Mouse (Mus musculus) hindbrain, embryonic 13.5 days (tissue): Measurements from ENCODE around the gene Trnau1ap. TPM values are rescaled to one million over a fixed set of nuclear protein-coding genes. Genes with fewer than 3 reads are reported as not detected.

Experiments used
- ATAC-seq: fragments of 200-750 bp; cut with Nextera tagmentation; 2 replicates; pipeline ENCODE4 v1.8.0; 2017; ENCODE audit warnings: moderate TSS enrichment; ENCODE audit not compliant: low FRiP score
- H3K27ac ChIP-seq: fragments of 300-500 bp; sonication (generic); 2 replicates; pipeline ENCODE4 v1.5.1; 2015; ENCODE audit warnings: inconsistent platforms, mild to moderate bottlenecking, moderate library complexity
- H3K27me3 ChIP-seq: fragments of 300-500 bp; sonication (generic); 2 replicates; pipeline ENCODE4 v1.6.1; 2015; ENCODE audit warnings: mild to moderate bottlenecking, inconsistent platforms
- H3K36me3 ChIP-seq: fragments of 300-500 bp; sonication (generic); 2 replicates; pipeline ENCODE4 v1.6.1; 2015; ENCODE audit warnings: mild to moderate bottlenecking, inconsistent platforms
- H3K4me1 ChIP-seq: fragments of 300-500 bp; sonication (generic); replicated peaks from 2 replicates; pipeline ENCODE4 v1.6.1; 2015; ENCODE audit warnings: inconsistent platforms
- H3K4me2 ChIP-seq: fragments of 300-500 bp; sonication (generic); 2 replicates; pipeline ENCODE4 v1.6.1; 2015; ENCODE audit warnings: inconsistent platforms, mild to moderate bottlenecking, moderate library complexity
- H3K4me3 ChIP-seq: fragments of 300-500 bp; sonication (generic); 2 replicates; pipeline ENCODE4 v1.5.1; 2015; ENCODE audit warnings: mild to moderate bottlenecking, inconsistent platforms
- H3K9ac ChIP-seq: fragments of 300-500 bp; sonication (generic); 2 replicates; pipeline ENCODE4 v1.6.1; 2015; ENCODE audit warnings: mild to moderate bottlenecking, inconsistent platforms
- H3K9me3 ChIP-seq: fragments of 300-500 bp; sonication (generic); 2 replicates; pipeline ENCODE4 v1.6.1; 2016; ENCODE audit warnings: inconsistent platforms
- WGBS: fragments of 180-500 bp; shearing (Covaris S2); methylation state at CpG from one replicate; pipeline ENCODE4 v1.1.7; 2015; 5-methylcytosine and 5-hydroxymethylcytosine counted together
- polyA plus RNA-seq: library from polyadenylated mRNA; unstranded; fragments of >200 nt; fragmentation: Nextera tagmentation; extraction: Ambion mirVana; gene quantifications from 2 replicates; pipeline ENCODE4 v1.2.1, GENCODE M21; 2015

Gene Trnau1ap
- 75.7 and 80.9 TPM in 2 replicates for polyA plus RNA-seq

- H3K4me2 ChIP-seq = peak within 1 kb of the TSS; percentile 76
- H3K27me3 ChIP-seq = no peaks in the 10 kb centered on the region
- H3K4me1 ChIP-seq = peaks cover 12% of the 10 kb centered on the region
- H3K27ac ChIP-seq = peak within 1 kb of the TSS; percentile 88
- WGBS = under 1% methylated on average over 52 of the region's 52 CpGs
- peaks cover 38% of the 10 kb centered on the region for H3K36me3 ChIP-seq
- H3K4me3 ChIP-seq = peak within 1 kb of the TSS; percentile 83
- peak within 1 kb of the TSS; percentile 94 for H3K9ac ChIP-seq
- ATAC-seq = peak; percentile 94
- no peaks in the 10 kb centered on the region for H3K9me3 ChIP-seq
Observed at GRCm38 (mm10) chr4:132329115-132329834, at the start of gene Trnau1ap. TSS of gene Trnau1ap (minus strand) at chr4:132329538.

DNA sequence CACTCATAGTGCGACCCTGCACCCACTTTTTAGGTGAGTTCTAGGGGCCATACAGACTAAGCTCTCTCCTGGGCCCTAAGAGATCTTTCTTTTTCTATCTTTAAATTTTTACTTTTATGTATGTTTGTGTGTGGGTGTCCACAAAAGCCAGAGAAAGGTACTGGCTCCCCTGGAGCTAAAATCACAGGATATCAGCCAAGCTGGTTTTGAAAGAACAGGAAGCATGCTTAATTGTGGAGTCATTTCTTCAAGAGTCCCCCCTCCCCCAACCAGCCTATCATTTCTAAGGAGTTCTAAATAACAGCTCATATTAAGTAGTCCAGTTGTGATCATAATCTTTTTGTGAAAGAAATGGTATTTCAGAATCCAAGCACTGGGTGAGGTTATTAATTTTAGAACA, 44.5 kb upstream of the Trnau1ap start:
- no peak overlapping the region for H3K4me3 ChIP-seq
- H3K9ac ChIP-seq = no peak overlapping the region
- H3K4me1 ChIP-seq = no peaks in the 10 kb centered on the region
- H3K9me3 ChIP-seq = no peaks in the 10 kb centered on the region
- H3K4me2 ChIP-seq = no peak overlapping the region
- no peak for ATAC-seq
- no peak overlapping the region for H3K27ac ChIP-seq
- H3K36me3 ChIP-seq = peaks cover 48% of the 10 kb centered on the region
- no peaks in the 10 kb centered on the region for H3K27me3 ChIP-seq
- WGBS = 100% methylated on average over 1 of the region's 1 CpGs

DNA sequence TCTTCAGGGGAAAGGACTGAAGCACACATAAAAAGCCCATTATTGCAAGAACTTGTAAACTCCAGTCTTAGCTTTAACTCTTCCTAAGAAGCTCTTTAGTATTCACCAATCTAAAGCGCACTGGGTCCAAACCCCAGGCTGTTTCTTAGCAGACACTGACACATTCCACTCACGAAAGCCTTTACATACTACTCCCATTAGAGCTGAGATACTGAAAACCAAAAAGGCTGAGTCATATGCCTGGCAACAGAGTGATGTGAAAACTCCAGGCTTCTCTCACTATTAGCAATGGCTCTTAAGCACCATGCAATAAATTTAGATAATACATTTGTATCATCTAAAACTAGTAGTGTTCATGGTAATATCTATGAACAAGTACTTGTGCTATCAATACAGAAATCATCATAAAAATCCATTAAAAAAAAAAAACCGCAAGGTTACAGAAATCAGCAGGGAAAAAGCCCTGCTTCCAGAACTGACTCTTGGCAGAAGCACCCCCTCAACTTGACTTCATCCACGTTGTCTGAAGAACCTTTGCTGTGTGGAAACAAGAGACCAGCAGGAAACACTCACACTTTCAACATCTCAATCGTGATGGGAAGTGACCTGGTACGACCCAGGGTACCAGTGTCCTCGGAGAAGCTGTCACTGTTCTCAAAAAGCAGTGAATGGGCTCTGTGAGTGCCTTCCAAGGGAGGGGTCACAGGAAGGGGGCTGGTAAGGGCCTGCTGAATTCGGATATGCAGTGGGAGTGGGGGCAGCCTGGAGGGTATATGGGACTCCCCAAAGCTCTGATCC, 40.8 kb upstream of the Trnau1ap start:
- Histone ChIP-seq H3K36me3 (peaks cover 66% of the 10 kb centered on the region), H3K9ac (no peak overlapping the region), H3K27me3 (no peaks in the 10 kb centered on the region), H3K9me3 (no peaks in the 10 kb centered on the region), H3K4me2 (no peak overlapping the region), H3K27ac (no peak overlapping the region), H3K4me1 (no peaks in the 10 kb centered on the region), H3K4me3 (no peak overlapping the region)
- ATAC-seq = no peak
- 75% methylated on average over 8 of the region's 8 CpGs for WGBS

GRCm38 (mm10) chr4:132367480-132368201, 38.3 kb upstream of the Trnau1ap start:
- no peak for ATAC-seq

GRCm38 (mm10) chr4:132365450-132366060, 36.2 kb upstream of the Trnau1ap start:
- ATAC-seq = no peak
- no peaks in the 10 kb centered on the region for H3K9me3 ChIP-seq
- no peaks in the 10 kb centered on the region for H3K4me1 ChIP-seq
- H3K27me3 ChIP-seq = no peaks in the 10 kb centered on the region
- H3K27ac ChIP-seq = no peak overlapping the region
- no peak overlapping the region for H3K9ac ChIP-seq
- 77% methylated on average over 13 of the region's 13 CpGs for WGBS
- H3K4me2 ChIP-seq = no peak overlapping the region
- H3K4me3 ChIP-seq = no peak overlapping the region
- peaks cover 84% of the 10 kb centered on the region for H3K36me3 ChIP-seq

More at GRCm38 (mm10) chr4:132367480-132368201, 38.3 kb upstream of the Trnau1ap start:
- no peak overlapping the region for H3K4me3 ChIP-seq
- H3K27me3 ChIP-seq = no peaks in the 10 kb centered on the region
- no peaks in the 10 kb centered on the region for H3K9me3 ChIP-seq
- peaks cover 81% of the 10 kb centered on the region for H3K36me3 ChIP-seq
- no peak overlapping the region for H3K4me2 ChIP-seq
- WGBS = 94% methylated on average over 18 of the region's 18 CpGs
- H3K4me1 ChIP-seq = no peaks in the 10 kb centered on the region
- no peak overlapping the region for H3K27ac ChIP-seq
- no peak overlapping the region for H3K9ac ChIP-seq

DNA sequence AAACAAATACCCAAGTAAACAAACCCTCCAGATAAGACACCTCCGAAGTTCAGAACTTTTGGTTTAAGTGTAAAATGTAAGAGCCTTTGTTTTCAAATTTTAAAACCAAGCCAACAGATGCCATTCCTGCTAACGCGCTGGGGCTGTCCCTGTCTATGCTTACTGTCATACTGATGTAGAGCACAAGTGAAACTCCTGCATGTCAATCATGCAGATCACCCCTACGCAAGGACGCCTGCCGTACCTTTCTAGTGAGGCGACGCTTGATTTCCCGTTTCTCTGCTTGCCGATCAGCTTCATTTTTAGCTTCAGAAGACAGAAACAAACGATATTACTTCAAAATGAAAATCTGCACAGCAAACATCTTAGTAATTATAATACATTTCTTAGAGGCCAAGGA, 34.1 kb upstream of the Trnau1ap start:
- 97% methylated on average over 11 of the region's 11 CpGs for WGBS
- Histone ChIP-seq H3K4me2 (no peak overlapping the region), H3K4me3 (no peak overlapping the region), H3K9ac (no peak overlapping the region), H3K36me3 (peaks cover 83% of the 10 kb centered on the region), H3K27me3 (no peaks in the 10 kb centered on the region), H3K27ac (no peak overlapping the region), H3K9me3 (no peaks in the 10 kb centered on the region), H3K4me1 (no peaks in the 10 kb centered on the region)
- no peak for ATAC-seq

DNA sequence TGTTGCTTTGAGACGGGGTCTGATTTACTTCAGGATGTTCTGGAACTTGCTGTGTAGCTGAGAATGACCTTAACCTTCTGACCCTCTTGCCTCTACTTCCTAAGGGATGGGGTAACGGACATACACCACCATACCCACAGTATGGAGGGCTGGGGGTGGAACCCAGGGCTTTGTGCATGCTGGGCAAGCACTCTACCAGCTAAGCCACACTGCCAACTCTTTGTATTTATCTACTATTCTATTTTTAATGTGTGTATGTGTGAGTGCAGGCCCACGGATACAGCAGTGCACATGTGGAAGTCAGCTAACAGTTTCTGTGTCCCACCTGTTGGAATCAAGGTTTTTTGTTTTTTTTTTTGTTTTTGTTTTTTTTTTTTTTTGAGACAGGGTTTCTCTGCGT, 30.2 kb upstream of the Trnau1ap start:
- no peak for ATAC-seq
- Histone ChIP-seq H3K9ac (no peak overlapping the region), H3K4me3 (no peak overlapping the region), H3K36me3 (peaks cover 64% of the 10 kb centered on the region), H3K4me2 (no peak overlapping the region), H3K27ac (no peak overlapping the region), H3K9me3 (no peaks in the 10 kb centered on the region), H3K4me1 (no peaks in the 10 kb centered on the region), H3K27me3 (no peaks in the 10 kb centered on the region)
- WGBS = 96% methylated on average over 4 of the region's 4 CpGs

- H3K9ac ChIP-seq = no peak overlapping the region
- no peaks in the 10 kb centered on the region for H3K9me3 ChIP-seq
- peaks cover 22% of the 10 kb centered on the region for H3K4me1 ChIP-seq
- ATAC-seq = no peak
- 39% methylated on average over 12 of the region's 12 CpGs for WGBS
- no peaks in the 10 kb centered on the region for H3K27me3 ChIP-seq
- H3K27ac ChIP-seq = no peak overlapping the region
- peaks cover 45% of the 10 kb centered on the region for H3K36me3 ChIP-seq
- H3K4me2 ChIP-seq = no peak overlapping the region
- H3K4me3 ChIP-seq = no peak overlapping the region
Observed at GRCm38 (mm10) chr4:132356170-132356569, 26.8 kb upstream of the Trnau1ap start.

GRCm38 (mm10) chr4:132355403-132355802, 26.1 kb upstream of the Trnau1ap start:
- ATAC-seq = no peak
- Histone ChIP-seq H3K27me3 (no peaks in the 10 kb centered on the region), H3K4me3 (no peak overlapping the region), H3K4me2 (no peak overlapping the region), H3K4me1 (peaks cover 25% of the 10 kb centered on the region), H3K27ac (no peak overlapping the region), H3K9me3 (no peaks in the 10 kb centered on the region), H3K36me3 (peaks cover 48% of the 10 kb centered on the region), H3K9ac (no peak overlapping the region)
- 87% methylated on average over 3 of the region's 3 CpGs for WGBS

GRCm38 (mm10) chr4:132354571-132354970, 25.2 kb upstream of the Trnau1ap start:
- Histone ChIP-seq H3K4me3 (no peak overlapping the region), H3K36me3 (peaks cover 41% of the 10 kb centered on the region), H3K4me1 (peaks cover 25% of the 10 kb centered on the region), H3K9me3 (no peaks in the 10 kb centered on the region), H3K4me2 (no peak overlapping the region), H3K9ac (no peak overlapping the region), H3K27me3 (no peaks in the 10 kb centered on the region), H3K27ac (no peak overlapping the region)
- 88% methylated on average over 4 of the region's 4 CpGs for WGBS
- ATAC-seq = no peak

GRCm38 (mm10) chr4:132353481-132353885, 24.1 kb upstream of the Trnau1ap start, which contains the start of gene Rcc1:
TSS of gene Rcc1 (minus strand) at chr4:132353605.
- peak within 1 kb of the TSS; percentile 90 for H3K4me2 ChIP-seq
- ATAC-seq = peak; percentile 93
- peak within 1 kb of the TSS; percentile 92 for H3K27ac ChIP-seq
- no peaks in the 10 kb centered on the region for H3K9me3 ChIP-seq
- peaks cover 25% of the 10 kb centered on the region for H3K4me1 ChIP-seq
- H3K36me3 ChIP-seq = peaks cover 31% of the 10 kb centered on the region
- H3K9ac ChIP-seq = peak within 1 kb of the TSS; percentile 87
- WGBS = under 1% methylated on average over 31 of the region's 31 CpGs
- peak within 1 kb of the TSS; percentile 79 for H3K4me3 ChIP-seq
- no peaks in the 10 kb centered on the region for H3K27me3 ChIP-seq

DNA sequence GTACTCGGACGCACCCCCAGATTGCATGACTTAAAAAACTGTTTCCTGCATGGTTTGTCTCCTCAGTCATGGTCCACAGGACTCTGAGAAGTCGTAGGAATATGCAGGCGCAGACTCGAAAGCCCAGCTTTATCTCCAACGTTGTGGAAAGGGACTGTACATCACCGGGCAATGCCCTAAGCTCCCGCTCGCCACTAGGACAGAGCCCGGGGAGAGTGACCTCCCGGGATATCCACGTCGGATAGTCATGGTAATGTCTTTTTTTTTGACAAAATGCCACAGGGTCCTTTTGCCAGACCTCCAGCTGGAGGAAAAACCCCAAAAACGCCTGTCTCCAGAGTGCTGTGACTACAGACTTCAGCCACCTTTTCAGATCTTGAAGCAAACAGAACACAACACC, 23.4 kb upstream of the Trnau1ap start:
- Histone ChIP-seq H3K27me3 (no peaks in the 10 kb centered on the region), H3K36me3 (peaks cover 24% of the 10 kb centered on the region), H3K9ac (peak overlapping the region; percentile 87), H3K4me3 (peak overlapping the region; percentile 79), H3K4me2 (peak overlapping the region; percentile 90), H3K4me1 (peaks cover 25% of the 10 kb centered on the region), H3K9me3 (no peaks in the 10 kb centered on the region), H3K27ac (peak overlapping the region; percentile 92)
- no peak for ATAC-seq
- under 1% methylated on average over 14 of the region's 14 CpGs for WGBS
